Mouse (Mus musculus) forebrain, embryonic 12.5 days (tissue): Measurements from ENCODE around the gene Fat3. TPM values are rescaled to one million over a fixed set of nuclear protein-coding genes. Genes with fewer than 3 reads are reported as not detected.
A peak's percentile ranks its signal among the peaks of the same experiment; 100 is the strongest.

ENCODE experiments used
- ATAC-seq: fragments of 200-750 bp; cut with Nextera tagmentation; 2 replicates; pipeline ENCODE4 v1.8.0; 2017; ENCODE audit warnings: moderate TSS enrichment; ENCODE audit not compliant: low FRiP score
- H3K27ac ChIP-seq: fragments of 300-500 bp; sonication (generic); 2 replicates; pipeline ENCODE4 v1.5.1; 2016; ENCODE audit warnings: mild to moderate bottlenecking
- H3K27me3 ChIP-seq: fragments of 300-500 bp; sonication (generic); 2 replicates; pipeline ENCODE4 v1.6.1; 2016; ENCODE audit warnings: mild to moderate bottlenecking
- H3K36me3 ChIP-seq: fragments of 300-500 bp; sonication (generic); replicated peaks from 2 replicates; pipeline ENCODE4 v1.6.1; 2016; ENCODE audit warnings: mild to moderate bottlenecking
- H3K4me1 ChIP-seq: fragments of 300-500 bp; sonication (generic); 2 replicates; pipeline ENCODE4 v1.6.1; 2016
- H3K4me2 ChIP-seq: fragments of 300-500 bp; sonication (generic); 2 replicates; pipeline ENCODE4 v1.6.1; 2016; ENCODE audit warnings: mild to moderate bottlenecking, moderate library complexity
- H3K4me3 ChIP-seq: fragments of 300-500 bp; sonication (generic); replicated peaks from 2 replicates; pipeline ENCODE4 v1.5.1; 2016; ENCODE audit warnings: mild to moderate bottlenecking
- H3K9ac ChIP-seq: fragments of 300-500 bp; sonication (generic); 2 replicates; pipeline ENCODE4 v1.6.1; 2016; ENCODE audit warnings: mild to moderate bottlenecking
- H3K9me3 ChIP-seq: fragments of 300-500 bp; sonication (generic); 2 replicates; pipeline ENCODE4 v1.6.1; 2016
- WGBS: fragments of 180-500 bp; shearing (Covaris S2); methylation state at CpG from one replicate; pipeline ENCODE4 v1.1.7; 2016; 5-methylcytosine and 5-hydroxymethylcytosine counted together
- polyA plus RNA-seq: library from polyadenylated mRNA; unstranded; fragments of >200 nt; fragmentation: Nextera tagmentation; extraction: Ambion mirVana; gene quantifications from 2 replicates; pipeline ENCODE4 v1.2.1, GENCODE M21; 2016

The Fat3 gene
- polyA plus RNA-seq, 1 experiment from 2014 or later: 13.0 TPM

GRCm38 (mm10) chr9:16496331-16496730 lies 4.8 kb downstream of the Fat3 start:
- Histone ChIP-seq H3K4me2 (no peak overlapping the region), H3K9ac (no peak overlapping the region), H3K27ac (no peak overlapping the region), H3K4me1 (peaks cover 12% of the 10 kb centered on the region), H3K27me3 (no peaks in the 10 kb centered on the region), H3K4me3 (no peak overlapping the region), H3K36me3 (no peaks in the 10 kb centered on the region), H3K9me3 (no peaks in the 10 kb centered on the region)
- ATAC-seq: no peak
- WGBS: 55% methylated on average over 3 of the region's 3 CpGs

- H3K9ac ChIP-seq: no peak overlapping the region
- H3K4me2 ChIP-seq: no peak overlapping the region
- H3K27ac ChIP-seq: peak overlapping the region; percentile 42; the same call in 1 of the 2 replicates
- H3K36me3 ChIP-seq: no peaks in the 10 kb centered on the region
- peaks cover 38% of the 10 kb centered on the region for H3K4me1 ChIP-seq
- WGBS: 23% methylated on average over 3 of the region's 3 CpGs
- ATAC-seq: peak; percentile 56; the same call in 1 of the 2 replicates
- no peaks in the 10 kb centered on the region for H3K27me3 ChIP-seq
- H3K9me3 ChIP-seq: no peaks in the 10 kb centered on the region
- H3K4me3 ChIP-seq: no peak overlapping the region
Observed at GRCm38 (mm10) chr9:16489661-16490060, 11.4 kb downstream of the Fat3 start.

GRCm38 (mm10) chr9:16487565-16487964 lies 13.5 kb downstream of the Fat3 start:
- H3K9me3 ChIP-seq: no peaks in the 10 kb centered on the region
- no peaks in the 10 kb centered on the region for H3K36me3 ChIP-seq
- no peak overlapping the region for H3K9ac ChIP-seq
- ATAC-seq: no peak
- H3K27me3 ChIP-seq: no peaks in the 10 kb centered on the region
- peaks cover 39% of the 10 kb centered on the region for H3K4me1 ChIP-seq
- no peak overlapping the region for H3K4me2 ChIP-seq
- no peak overlapping the region for H3K27ac ChIP-seq
- no peak overlapping the region for H3K4me3 ChIP-seq

GRCm38 (mm10) chr9:16486229-16486628 lies 14.9 kb downstream of the Fat3 start:
- Histone ChIP-seq H3K36me3 (no peaks in the 10 kb centered on the region), H3K4me1 (peaks cover 39% of the 10 kb centered on the region), H3K9ac (no peak overlapping the region), H3K27ac (no peak overlapping the region), H3K27me3 (no peaks in the 10 kb centered on the region), H3K4me3 (no peak overlapping the region), H3K9me3 (no peaks in the 10 kb centered on the region), H3K4me2 (no peak overlapping the region)
- no peak for ATAC-seq
- 86% methylated on average over 1 of the region's 1 CpGs for WGBS

- Histone ChIP-seq H3K36me3 (no peaks in the 10 kb centered on the region), H3K9me3 (no peaks in the 10 kb centered on the region), H3K4me3 (no peak overlapping the region), H3K4me2 (peak overlapping the region; percentile 22; the same call in 1 of the 2 replicates), H3K27me3 (no peaks in the 10 kb centered on the region), H3K4me1 (peaks cover 39% of the 10 kb centered on the region), H3K9ac (no peak overlapping the region), H3K27ac (peak overlapping the region; percentile 74)
- ATAC-seq: no peak; the same call in 1 of the 2 replicates
- 12% methylated on average over 4 of the region's 4 CpGs for WGBS
Observed at GRCm38 (mm10) chr9:16485173-16485572, 15.9 kb downstream of the Fat3 start.

GRCm38 (mm10) chr9:16484765-16485164 lies 16.3 kb downstream of the Fat3 start:
- Histone ChIP-seq H3K4me2 (0 out of 2 replicates have a peak overlapping the region, but pooled peaks have one; percentile 22), H3K36me3 (no peaks in the 10 kb centered on the region), H3K9me3 (no peaks in the 10 kb centered on the region), H3K9ac (no peak overlapping the region), H3K27me3 (no peaks in the 10 kb centered on the region), H3K4me3 (no peak overlapping the region), H3K27ac (peak overlapping the region; percentile 74), H3K4me1 (peaks cover 36% of the 10 kb centered on the region)
- peak; percentile 94 for ATAC-seq
- 7% methylated on average over 2 of the region's 2 CpGs for WGBS

- Histone ChIP-seq H3K4me1 (no peaks in the 10 kb centered on the region), H3K9me3 (no peaks in the 10 kb centered on the region), H3K4me2 (no peak overlapping the region), H3K27ac (no peak overlapping the region), H3K4me3 (no peak overlapping the region), H3K9ac (no peak overlapping the region), H3K27me3 (no peaks in the 10 kb centered on the region), H3K36me3 (no peaks in the 10 kb centered on the region)
- WGBS: 88% methylated on average over 3 of the region's 3 CpGs
- no peak for ATAC-seq
Observed at GRCm38 (mm10) chr9:16461491-16461890, 39.6 kb downstream of the Fat3 start.

GRCm38 (mm10) chr9:16460591-16460990 lies 40.5 kb downstream of the Fat3 start:
- H3K27ac ChIP-seq: no peak overlapping the region
- no peaks in the 10 kb centered on the region for H3K9me3 ChIP-seq
- no peak overlapping the region for H3K4me2 ChIP-seq
- no peak overlapping the region for H3K4me3 ChIP-seq
- WGBS: 83% methylated on average over 2 of the region's 2 CpGs
- no peaks in the 10 kb centered on the region for H3K4me1 ChIP-seq
- no peaks in the 10 kb centered on the region for H3K36me3 ChIP-seq
- H3K27me3 ChIP-seq: no peaks in the 10 kb centered on the region
- ATAC-seq: no peak
- H3K9ac ChIP-seq: no peak overlapping the region

- Histone ChIP-seq H3K36me3 (no peaks in the 10 kb centered on the region), H3K4me1 (peaks cover 53% of the 10 kb centered on the region), H3K4me3 (no peak overlapping the region), H3K27ac (no peak overlapping the region), H3K4me2 (no peak overlapping the region), H3K27me3 (no peaks in the 10 kb centered on the region), H3K9ac (no peak overlapping the region), H3K9me3 (no peaks in the 10 kb centered on the region)
- ATAC-seq: no peak
- WGBS: 89% methylated on average over 4 of the region's 4 CpGs
Observed at GRCm38 (mm10) chr9:16441930-16442329, 59.2 kb downstream of the Fat3 start.

GRCm38 (mm10) chr9:16440638-16441037 lies 60.4 kb downstream of the Fat3 start:
- H3K4me1 ChIP-seq: peaks cover 64% of the 10 kb centered on the region
- H3K27me3 ChIP-seq: no peaks in the 10 kb centered on the region
- H3K27ac ChIP-seq: no peak overlapping the region; the same call in 1 of the 2 replicates
- no peak overlapping the region for H3K4me3 ChIP-seq
- H3K9ac ChIP-seq: no peak overlapping the region
- H3K36me3 ChIP-seq: no peaks in the 10 kb centered on the region
- no peaks in the 10 kb centered on the region for H3K9me3 ChIP-seq
- ATAC-seq: no peak
- H3K4me2 ChIP-seq: no peak overlapping the region
- WGBS: 52% methylated on average over 6 of the region's 6 CpGs

- no peaks in the 10 kb centered on the region for H3K9me3 ChIP-seq
- H3K36me3 ChIP-seq: no peaks in the 10 kb centered on the region
- WGBS: 53% methylated on average over 3 of the region's 3 CpGs
- H3K9ac ChIP-seq: no peak overlapping the region
- H3K27me3 ChIP-seq: no peaks in the 10 kb centered on the region
- no peak overlapping the region for H3K4me2 ChIP-seq
- peaks cover 68% of the 10 kb centered on the region for H3K4me1 ChIP-seq
- H3K27ac ChIP-seq: peak overlapping the region; percentile 32
- H3K4me3 ChIP-seq: no peak overlapping the region
- no peak for ATAC-seq
Observed at GRCm38 (mm10) chr9:16439941-16440340, 61.1 kb downstream of the Fat3 start.

GRCm38 (mm10) chr9:16437805-16438204 lies 63.3 kb downstream of the Fat3 start:
- Histone ChIP-seq H3K4me1 (peaks cover 71% of the 10 kb centered on the region), H3K4me2 (peak overlapping the region; percentile 25; the same call in 1 of the 2 replicates), H3K9ac (no peak overlapping the region), H3K9me3 (no peaks in the 10 kb centered on the region), H3K4me3 (no peak overlapping the region), H3K27me3 (no peaks in the 10 kb centered on the region), H3K27ac (peak overlapping the region; percentile 81), H3K36me3 (no peaks in the 10 kb centered on the region)
- peak; percentile 82 for ATAC-seq
- 5% methylated on average over 5 of the region's 5 CpGs for WGBS

- Histone ChIP-seq H3K4me2 (no peak overlapping the region), H3K36me3 (no peaks in the 10 kb centered on the region), H3K4me1 (peaks cover 8% of the 10 kb centered on the region; the same call in 1 of the 2 replicates), H3K9ac (no peak overlapping the region), H3K27me3 (no peaks in the 10 kb centered on the region), H3K9me3 (no peaks in the 10 kb centered on the region), H3K27ac (no peak overlapping the region), H3K4me3 (no peak overlapping the region)
- ATAC-seq: peak; percentile 60
- 68% methylated on average over 5 of the region's 5 CpGs for WGBS
Observed at GRCm38 (mm10) chr9:16428589-16428988, 72.5 kb downstream of the Fat3 start.
